Mouse (Mus musculus) WW6 (cell line): Measurements from ENCODE around the gene Sec63.
A peak's percentile ranks its signal among the peaks of the same experiment; 100 is the strongest.

Experiments used
- DNase-seq: peaks from one replicate; pipeline ENCODE4 v3.0.0-alpha.2; 2013; ENCODE audit warnings: low read depth, low spot score

Sec63 gene

GRCm38 (mm10) chr10:42760999-42761900 lies at the start of gene Sec63:
TSS of gene Sec63 (plus strand) at chr10:42761496.
- peak; percentile 90 for DNase-seq

GRCm38 (mm10) chr10:42714676-42715075 lies 46.6 kb upstream of the Sec63 start:
- DNase-seq, result no peak

GRCm38 (mm10) chr10:42715366-42716035 lies 45.8 kb upstream of the Sec63 start:
- DNase-seq, result no peak

GRCm38 (mm10) chr10:42722116-42722515 lies 39.2 kb upstream of the Sec63 start:
- no peak for DNase-seq

DNA sequence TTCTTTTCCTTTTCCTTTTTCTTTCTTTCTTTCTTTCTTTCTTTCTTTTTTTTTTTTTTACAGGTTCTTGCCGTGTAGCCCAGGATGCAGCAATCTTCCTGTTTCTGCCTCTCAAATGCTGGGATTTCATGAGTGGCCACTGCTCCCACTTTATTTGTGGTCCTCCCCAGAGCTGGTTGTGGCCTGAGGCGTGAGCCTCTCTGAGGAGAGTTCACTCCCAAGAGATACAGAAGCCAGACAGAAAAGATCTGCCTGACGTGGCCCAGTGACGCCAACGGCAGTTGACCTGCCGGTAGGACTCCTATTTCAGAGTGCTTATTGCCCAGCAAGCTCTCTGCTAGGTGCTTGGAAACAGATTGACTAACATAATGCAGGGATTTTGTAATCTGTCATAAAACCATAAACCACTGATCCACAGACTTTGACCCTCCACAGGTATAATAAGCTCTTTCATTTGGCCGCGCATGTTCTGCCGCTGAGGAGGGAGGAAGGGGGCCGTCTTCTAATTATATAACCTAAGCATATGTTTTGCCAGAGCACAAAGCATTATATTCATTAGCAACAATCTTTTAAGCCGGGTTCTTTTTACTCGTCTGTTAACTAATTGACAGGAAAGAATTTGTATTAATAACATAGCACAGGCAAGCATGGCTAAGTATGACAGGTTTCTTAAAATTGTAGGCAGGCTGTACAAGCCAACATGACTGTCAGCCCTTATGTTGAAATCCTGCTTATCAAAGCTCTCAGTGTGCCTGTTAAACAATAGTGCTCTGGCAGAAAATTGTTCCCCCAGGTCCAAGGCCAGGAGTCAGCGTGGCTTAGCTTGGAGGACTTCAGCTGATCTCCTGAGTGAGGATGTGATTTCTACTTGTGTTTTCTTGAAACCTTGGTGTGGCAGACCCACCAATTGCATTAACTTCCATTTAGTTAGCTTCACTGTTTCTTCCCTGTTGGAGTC lies 37.7 kb upstream of the Sec63 start:
- DNase-seq, result no peak

- DNase-seq, result no peak
These were observed 31.7 kb upstream of the Sec63 start for GRCm38 (mm10) chr10:42729607-42730006.

DNA sequence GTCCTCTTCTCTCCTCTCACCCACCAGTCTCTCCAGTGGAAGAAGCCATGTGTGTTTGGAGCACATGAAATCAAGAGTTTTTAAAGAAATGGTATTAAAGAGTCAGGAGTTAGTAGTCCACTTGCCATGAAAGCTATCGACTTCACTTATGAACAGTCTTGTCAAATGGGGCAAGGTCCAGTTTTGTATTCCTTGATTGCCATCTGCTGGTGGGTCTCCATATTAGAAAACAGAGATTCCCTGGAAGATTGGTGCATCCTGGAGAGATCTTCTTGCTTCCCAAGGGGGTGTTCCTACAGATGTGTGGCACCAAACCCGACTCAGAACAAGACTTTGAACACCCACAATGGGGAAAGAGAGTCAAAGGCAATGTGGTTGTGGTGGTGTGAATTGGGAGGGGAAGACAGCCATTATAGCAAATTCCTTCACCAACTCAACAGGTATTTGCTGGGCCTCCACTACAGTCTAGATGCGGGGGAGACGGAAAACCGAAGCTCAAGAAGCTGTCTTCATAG lies 26.7 kb upstream of the Sec63 start:
- DNase-seq, result no peak

- DNase-seq, result no peak
These were observed 9.5 kb upstream of the Sec63 start for GRCm38 (mm10) chr10:42751813-42752212.

GRCm38 (mm10) chr10:42754341-42754740 lies 7.0 kb upstream of the Sec63 start:
- no peak for DNase-seq

DNA sequence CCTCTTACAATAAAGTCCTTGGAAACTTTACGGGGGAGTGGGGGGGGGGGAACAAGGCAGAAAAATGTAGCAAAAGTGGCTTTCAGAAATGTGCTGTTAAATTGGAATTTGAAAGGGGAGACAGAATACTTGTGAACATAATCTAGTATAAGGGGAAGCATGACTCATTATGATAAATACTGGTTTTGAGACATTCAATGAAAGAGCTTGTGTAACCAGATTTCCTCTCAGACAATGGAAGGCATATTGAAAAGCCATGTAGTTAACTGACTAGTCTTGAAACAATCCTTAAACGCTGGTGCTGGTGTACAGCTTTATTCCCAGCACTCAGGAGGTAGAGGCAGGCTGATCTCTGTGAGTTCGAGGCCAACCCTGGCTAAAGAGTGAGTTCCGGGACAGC lies 1.6 kb upstream of the Sec63 start:
- DNase-seq, result no peak

- DNase-seq, result no peak
These were observed 967 bp upstream of the Sec63 start for GRCm38 (mm10) chr10:42760329-42760728.

DNA sequence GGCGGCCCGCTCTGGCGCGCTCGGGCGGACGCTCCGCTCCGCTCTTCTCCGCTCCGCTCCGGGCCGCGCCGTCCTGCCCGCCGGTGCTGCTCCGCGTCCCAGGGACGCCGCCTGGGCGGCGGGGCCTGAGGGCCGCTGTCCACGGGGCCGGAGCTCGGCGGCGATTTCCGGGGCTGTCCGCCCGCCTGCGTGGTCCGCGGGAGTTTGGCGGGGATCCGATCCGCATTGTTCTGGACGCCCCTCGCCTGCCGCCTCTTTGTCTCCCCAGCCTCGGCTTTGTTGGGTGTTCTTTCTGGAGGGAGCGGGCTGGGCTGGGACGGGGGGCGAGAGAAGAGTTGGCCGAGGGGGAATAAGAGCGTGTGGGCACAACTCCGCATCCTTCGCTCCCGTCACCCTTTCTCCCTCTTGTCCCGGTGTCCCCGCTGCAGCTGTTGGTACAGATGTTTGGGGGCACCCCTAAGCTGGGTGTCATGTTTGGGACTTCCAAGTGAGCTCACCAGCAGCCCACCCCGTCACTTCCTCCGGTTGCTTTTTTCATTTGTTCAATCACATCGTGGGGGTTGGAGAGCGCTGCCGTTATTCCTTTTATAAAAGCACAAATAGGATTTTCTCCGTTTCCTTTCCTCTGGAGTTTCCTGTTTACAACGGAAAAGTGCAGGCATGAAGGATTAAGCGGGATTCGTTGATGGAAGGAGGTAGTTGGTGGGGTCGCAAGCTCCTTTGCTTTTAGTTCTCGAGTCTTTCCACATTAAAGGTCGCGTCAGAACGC lies 789 bp downstream of the Sec63 start:
- DNase-seq, result no peak

DNA sequence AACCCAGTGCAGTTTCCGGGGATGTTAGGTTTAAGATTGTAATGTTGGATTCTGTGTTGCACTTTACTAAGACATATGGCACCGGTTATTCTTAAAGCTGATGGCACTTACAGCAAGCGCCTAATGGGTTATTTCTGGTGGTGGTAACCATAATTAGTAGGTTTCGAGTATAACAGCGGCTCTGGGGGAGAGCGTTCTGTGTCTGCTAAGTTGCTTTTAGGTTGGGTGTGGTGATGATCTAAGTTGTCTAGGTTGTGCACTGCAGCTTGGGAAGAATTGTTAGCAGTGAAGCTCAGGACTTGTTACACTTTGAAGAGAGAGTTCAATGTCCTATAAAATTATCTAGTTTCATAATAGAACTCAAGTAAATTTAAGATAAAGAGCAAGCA lies 1.4 kb downstream of the Sec63 start:
- no peak for DNase-seq

DNA sequence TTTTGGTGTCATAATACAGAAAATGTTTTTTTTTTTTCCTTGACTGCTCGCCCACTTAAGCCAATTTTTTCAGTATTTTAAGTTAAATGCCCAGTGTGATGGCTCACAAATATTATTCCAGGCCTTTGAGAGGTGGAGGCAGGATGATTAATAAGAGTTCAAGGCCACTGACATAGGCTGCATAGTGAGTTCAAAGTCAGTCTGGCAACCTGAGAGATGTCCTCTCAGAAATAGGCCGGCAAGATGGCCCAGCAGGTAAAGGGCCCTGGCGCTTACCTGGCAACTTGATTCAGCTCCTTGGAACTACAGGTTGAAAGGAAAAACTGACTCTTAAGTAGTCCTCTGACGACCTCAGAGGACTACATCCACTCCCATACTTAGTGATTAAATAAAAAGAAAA lies 1.9 kb downstream of the Sec63 start:
- no peak for DNase-seq

DNA sequence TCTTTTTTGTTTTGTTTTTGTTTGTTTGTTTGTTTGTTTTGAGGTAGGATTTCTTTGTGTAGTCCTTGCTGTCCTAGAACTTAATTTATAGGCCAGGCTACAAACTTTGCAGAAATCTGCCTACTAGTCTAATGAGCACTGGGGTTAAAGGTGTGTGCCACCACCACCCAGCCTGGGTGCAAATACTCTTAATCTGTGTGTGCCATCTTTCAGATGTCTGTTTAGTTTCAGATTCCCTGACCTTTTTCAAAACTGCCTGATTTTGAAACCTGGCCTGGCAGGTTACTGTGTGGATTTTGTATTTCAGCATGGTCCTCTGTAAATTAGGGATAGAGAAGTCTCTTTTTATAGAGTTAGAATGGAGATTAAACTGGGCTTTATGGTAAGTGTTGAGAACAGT lies 4.0 kb downstream of the Sec63 start:
- no peak for DNase-seq

DNA sequence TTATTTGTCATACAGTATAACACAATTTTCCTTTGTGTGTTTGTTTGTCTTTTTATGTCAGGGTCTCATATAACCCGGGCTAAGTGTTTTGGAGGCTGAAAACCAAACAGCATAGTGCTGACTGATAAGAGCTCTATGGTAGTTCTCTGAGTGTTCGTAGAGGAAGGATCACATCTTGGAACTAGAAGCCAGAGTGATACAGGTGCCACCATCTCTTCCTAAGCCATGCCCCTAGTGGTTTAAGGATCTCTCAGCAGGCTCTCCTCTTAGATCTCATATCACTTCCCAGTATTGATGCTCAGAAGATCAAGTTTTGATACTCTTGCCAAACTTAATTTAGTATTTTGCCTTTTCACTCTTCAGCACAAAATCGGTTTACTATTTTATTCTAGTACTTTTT lies 14.2 kb downstream of the Sec63 start:
- DNase-seq, result no peak

DNA sequence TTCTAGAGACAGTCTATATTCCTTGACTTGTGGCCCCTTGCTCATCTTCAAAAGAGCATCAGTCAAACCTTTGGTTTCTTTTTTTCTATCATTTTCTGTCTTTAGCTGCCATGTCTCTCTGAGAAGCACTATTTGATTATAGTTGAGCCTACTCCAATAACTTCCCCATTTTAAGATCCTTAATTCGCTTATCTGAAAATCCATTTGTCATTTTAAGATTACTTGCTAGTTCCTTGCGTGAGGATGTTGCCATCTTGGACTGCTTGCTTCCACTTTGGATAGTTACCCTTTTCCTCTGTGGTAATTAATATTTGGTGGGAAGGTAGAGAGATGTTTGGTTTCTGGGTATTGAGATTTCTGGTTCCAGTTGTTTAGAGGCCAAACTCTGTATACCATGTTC lies 19.5 kb downstream of the Sec63 start:
- DNase-seq, result no peak

GRCm38 (mm10) chr10:42781672-42782071 lies 20.4 kb downstream of the Sec63 start:
- no peak for DNase-seq

DNA sequence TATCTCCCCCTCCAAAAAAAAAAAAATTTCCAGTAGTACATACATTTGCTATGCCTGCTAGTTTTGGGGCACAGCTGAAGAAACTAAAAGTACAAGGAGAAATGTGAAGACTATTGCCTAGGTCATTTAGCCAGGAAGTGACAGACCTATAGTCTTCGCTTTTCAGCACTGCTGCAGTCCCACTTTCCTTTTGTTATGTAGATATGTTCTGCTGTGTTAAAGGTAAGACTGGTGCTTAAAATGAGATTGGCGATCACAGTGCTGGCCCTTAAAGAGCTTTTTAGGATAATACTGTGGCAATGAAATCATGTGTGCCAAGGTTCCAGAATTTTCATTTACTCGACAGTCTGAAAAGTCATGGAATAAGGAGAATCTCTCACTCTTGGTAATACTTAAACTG lies 39.6 kb downstream of the Sec63 start:
- no peak for DNase-seq

GRCm38 (mm10) chr10:42825923-42826322 lies 64.6 kb downstream of the Sec63 start:
- no peak for DNase-seq

GRCm38 (mm10) chr10:42827155-42827554 lies 65.9 kb downstream of the Sec63 start:
- DNase-seq, result no peak
